Mouse (Mus musculus) intestine, postnatal 0 days (tissue): ENCODE measurements around the gene Plekha6. TPM values are rescaled to one million over a fixed set of nuclear protein-coding genes. Genes with fewer than 3 reads are reported as not detected.

Experiments
- ATAC-seq: fragments of 200-750 bp; cut with Nextera tagmentation; 2 replicates; pipeline ENCODE4 v1.8.0; 2017; ENCODE audit warnings: mild to moderate bottlenecking, moderate TSS enrichment, moderate library complexity
- H3K27ac ChIP-seq: fragments of 300-500 bp; sonication (generic); 2 replicates; pipeline ENCODE4 v1.5.1; 2014; ENCODE audit warnings: mild to moderate bottlenecking, low read depth, low read length, moderate library complexity
- H3K27me3 ChIP-seq: fragments of 300-500 bp; sonication (generic); replicated peaks from 2 replicates; pipeline ENCODE4 v1.6.1; 2014; ENCODE audit warnings: low read length, mixed read lengths; ENCODE audit not compliant: control insufficient read depth, insufficient read depth
- H3K36me3 ChIP-seq: fragments of 300-500 bp; sonication (generic); 2 replicates; pipeline ENCODE4 v1.6.1; 2014; ENCODE audit warnings: mild to moderate bottlenecking, moderate library complexity; ENCODE audit not compliant: control insufficient read depth, insufficient read depth
- H3K4me1 ChIP-seq: fragments of 300-500 bp; sonication (generic); replicated peaks from 2 replicates; pipeline ENCODE4 v1.6.1; 2014; ENCODE audit warnings: antibody characterized with exemption, low read length, mixed read lengths; ENCODE audit not compliant: control insufficient read depth, insufficient read depth
- H3K4me2 ChIP-seq: fragments of 300-500 bp; sonication (generic); replicated peaks from 2 replicates; pipeline ENCODE4 v1.6.1; 2014; ENCODE audit warnings: low read depth, mild to moderate bottlenecking, moderate library complexity
- H3K4me3 ChIP-seq: fragments of 300-500 bp; sonication (generic); 2 replicates; pipeline ENCODE4 v1.5.1; 2014; ENCODE audit warnings: low read depth, low read length
- H3K9ac ChIP-seq: fragments of 300-500 bp; sonication (generic); 2 replicates; pipeline ENCODE4 v1.6.1; 2014; ENCODE audit warnings: mild to moderate bottlenecking, low read depth, low read length
- H3K9me3 ChIP-seq: fragments of 300-500 bp; sonication (generic); 2 replicates; pipeline ENCODE4 v1.6.1; 2016; ENCODE audit warnings: mixed run types; ENCODE audit not compliant: control insufficient read depth
- CTCF ChIP-seq: sonication (generic); IDR thresholded peaks from 2 replicates; pipeline ENCODE4 v1.5.1; 2016; ENCODE audit warnings: low read depth, mild to moderate bottlenecking, control low read depth, antibody characterized with exemption, moderate library complexity
- WGBS: fragments of 180-500 bp; shearing (Covaris S2); extraction: QIAGEN DNeasy Blood & Tissue Kit; methylation state at CpG from one replicate; pipeline ENCODE4 v1.1.7; 2014; 5-methylcytosine and 5-hydroxymethylcytosine counted together
- polyA plus RNA-seq: library from polyadenylated mRNA; unstranded; fragments of >200 nt; fragmentation: Nextera tagmentation; extraction: Ambion mirVana; gene quantifications from 2 replicates; pipeline ENCODE4 v1.2.1, GENCODE M21; 2015

The Plekha6 gene
- polyA plus RNA-seq, result 7.5 and 8.0 TPM in 2 replicates

GRCm38 (mm10) chr1:133163820-133164431, at the start of gene Plekha6:
Gene Plekha6, plus strand, starts transcription at chr1:133164210.
- WGBS, result under 1% methylated on average over 68 of the region's 68 CpGs
- no peaks in the 10 kb centered on the region for H3K36me3 ChIP-seq
- peak within 1 kb of the TSS; percentile 71 for H3K4me3 ChIP-seq
- peak within 1 kb of the TSS; percentile 78 for H3K9ac ChIP-seq
- ATAC-seq, result peak; percentile 68
- peak within 1 kb of the TSS; percentile 90 for H3K4me2 ChIP-seq
- peak within 1 kb of the TSS; percentile 88 for H3K27ac ChIP-seq
- peak; percentile 34 for TF ChIP-seq CTCF
- no peaks in the 10 kb centered on the region for H3K9me3 ChIP-seq
- peaks cover 10% of the 10 kb centered on the region; the same call in 1 of the 2 replicates for H3K4me1 ChIP-seq
- H3K27me3 ChIP-seq, result no peaks in the 10 kb centered on the region

- 93% methylated on average over 4 of the region's 4 CpGs for WGBS
- H3K27ac ChIP-seq, result no peak overlapping the region
- no peak overlapping the region for H3K9ac ChIP-seq
- no peaks in the 10 kb centered on the region; the same call in 1 of the 2 replicates for H3K36me3 ChIP-seq
- no peak overlapping the region for H3K4me3 ChIP-seq
- ATAC-seq, result no peak
- H3K9me3 ChIP-seq, result no peaks in the 10 kb centered on the region
- no peak overlapping the region for H3K4me2 ChIP-seq
- no peaks in the 10 kb centered on the region for H3K27me3 ChIP-seq
- H3K4me1 ChIP-seq, result no peaks in the 10 kb centered on the region
- TF ChIP-seq CTCF, result peak; percentile 19; the same call in 1 of the 2 replicates
These were observed 47.9 kb upstream of the Plekha6 start for GRCm38 (mm10) chr1:133116108-133116507.

- Histone ChIP-seq H3K4me3 (no peak overlapping the region), H3K4me2 (no peak overlapping the region), H3K27me3 (no peaks in the 10 kb centered on the region), H3K27ac (peak overlapping the region; percentile 46; the same call in 1 of the 2 replicates), H3K9me3 (no peaks in the 10 kb centered on the region), H3K36me3 (no peaks in the 10 kb centered on the region; the same call in 1 of the 2 replicates), H3K4me1 (no peaks in the 10 kb centered on the region), H3K9ac (no peak overlapping the region)
- ATAC-seq, result peak; percentile 70
- WGBS, result 80% methylated on average over 5 of the region's 5 CpGs
- 0 out of 2 replicates have a peak, but pooled peaks have one; percentile 4 for TF ChIP-seq CTCF
These were observed 45.9 kb upstream of the Plekha6 start for GRCm38 (mm10) chr1:133118127-133118526.

- peak; percentile 65 for ATAC-seq
- Histone ChIP-seq H3K27ac (peak overlapping the region; percentile 46), H3K9me3 (no peaks in the 10 kb centered on the region), H3K4me2 (no peak overlapping the region), H3K4me1 (no peaks in the 10 kb centered on the region), H3K9ac (no peak overlapping the region), H3K27me3 (no peaks in the 10 kb centered on the region), H3K36me3 (no peaks in the 10 kb centered on the region; the same call in 1 of the 2 replicates), H3K4me3 (no peak overlapping the region)
- 42% methylated on average over 3 of the region's 3 CpGs for WGBS
- TF ChIP-seq CTCF, result no peak
These were observed 45.2 kb upstream of the Plekha6 start for GRCm38 (mm10) chr1:133118844-133119243.

- Histone ChIP-seq H3K4me1 (no peaks in the 10 kb centered on the region), H3K36me3 (no peaks in the 10 kb centered on the region)
These were observed 43.9 kb upstream of the Plekha6 start for GRCm38 (mm10) chr1:133119931-133120712.

GRCm38 (mm10) chr1:133121246-133121645, 42.8 kb upstream of the Plekha6 start:
- H3K4me1 ChIP-seq, result no peaks in the 10 kb centered on the region
- H3K4me2 ChIP-seq, result no peak overlapping the region
- no peak overlapping the region for H3K4me3 ChIP-seq
- H3K9me3 ChIP-seq, result no peaks in the 10 kb centered on the region
- ATAC-seq, result no peak
- no peaks in the 10 kb centered on the region for H3K27me3 ChIP-seq
- H3K36me3 ChIP-seq, result no peaks in the 10 kb centered on the region
- no peak overlapping the region for H3K9ac ChIP-seq
- TF ChIP-seq CTCF, result no peak
- H3K27ac ChIP-seq, result no peak overlapping the region
- 52% methylated on average over 6 of the region's 6 CpGs for WGBS

More at GRCm38 (mm10) chr1:133119931-133120712, 43.9 kb upstream of the Plekha6 start:
- WGBS, result 40% methylated on average over 7 of the region's 7 CpGs
- no peak for ATAC-seq
- Histone ChIP-seq H3K27me3 (no peaks in the 10 kb centered on the region), H3K9me3 (no peaks in the 10 kb centered on the region), H3K9ac (no peak overlapping the region), H3K27ac (no peak overlapping the region), H3K4me2 (no peak overlapping the region), H3K4me3 (no peak overlapping the region)
- peak; percentile 23; the same call in 1 of the 2 replicates for TF ChIP-seq CTCF
